In the genomic region with DNA sequence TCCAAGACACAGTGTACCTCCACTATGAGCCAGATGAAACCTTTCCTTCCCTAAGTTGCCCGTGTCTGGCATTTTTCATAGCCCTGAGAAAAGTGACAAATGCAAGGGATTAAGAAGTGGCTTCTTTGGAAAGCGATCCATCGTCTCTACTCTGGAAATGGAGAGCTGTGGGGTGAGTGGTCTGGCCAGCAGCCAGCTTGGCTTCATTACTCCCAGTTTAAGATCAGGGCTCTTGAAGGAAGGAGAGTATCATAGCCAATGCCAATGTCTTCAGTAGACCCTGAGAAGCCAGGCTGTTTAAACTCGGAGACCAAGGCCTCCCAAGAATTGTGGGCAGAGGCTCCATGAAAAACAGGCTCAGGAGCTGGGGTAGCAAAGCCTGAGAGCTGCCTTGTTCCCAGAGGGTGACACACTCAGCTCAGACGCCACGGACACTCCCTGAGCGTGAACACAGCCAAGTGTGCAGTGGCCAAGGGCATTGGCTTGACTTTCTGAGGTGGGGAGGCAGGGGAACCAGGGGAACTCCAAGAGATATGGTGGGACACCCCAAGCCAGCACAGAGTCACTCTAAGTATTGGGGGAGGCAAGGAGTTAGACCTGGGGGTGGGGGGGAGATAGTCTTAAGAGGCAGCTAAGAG, we compare ENCODE assay signal across 16 mouse cellular contexts. TPM values are rescaled to one million over a fixed set of nuclear protein-coding genes. Genes with fewer than 3 reads are reported as not detected.
DNase-seq lines count a peak whose midpoint lies in the region; ATAC-seq lines count a peak whose summit lies in the region.
"Had no signal": no experiment of that assay in that cellular context is flagged by ENCODE, and none has a peak within 500 bp of the region (broad histone marks: within the 10 kb centered on the region; RNA-seq: fewer than 3 reads in every experiment).

No protein-coding gene starts in this region.

- H3K36me3 ChIP-seq in heart, embryonic 12.5 days: peaks cover 37% of the 10 kb centered on the region
- H3K36me3 ChIP-seq in heart, embryonic 10.5 days: peaks cover 32% of the 10 kb centered on the region
- peaks cover 20% of the 10 kb centered on the region for H3K36me3 ChIP-seq in megakaryocyte, embryonic 14.5 days (replicated peaks; ENCODE audit: low read length)
- H3K36me3 ChIP-seq in embryonic facial prominence, embryonic 10.5 days (replicated peaks): peaks cover 21% of the 10 kb centered on the region; the same call in 1 of the 2 replicates

- no peak for DNase-seq in heart, embryonic 10.5 days (ENCODE audit: low spot score)
- peak; percentile 71 for DNase-seq in adrenal gland, postnatal 10 days
- no peak for DNase-seq in embryonic facial prominence, embryonic 10.5 days (ENCODE audit: low spot score)
- DNase-seq in adipocyte (ENCODE audit: low spot score): no peak
- DNase-seq: cerebellum, postnatal 14 days; heart, adult 18-20 months; kidney, adult 9 months; lung, postnatal 36 days; thymus, postnatal 14 days had no signal

- H3K4me2 ChIP-seq in heart, embryonic 12.5 days: no peak overlapping the region
- H3K4me2 ChIP-seq: limb, embryonic 13.5 days had no signal

- no peak overlapping the region for H3K9ac ChIP-seq in heart, embryonic 12.5 days
- H3K9ac ChIP-seq: limb, embryonic 13.5 days had no signal

- H3K4me3 ChIP-seq in heart, embryonic 12.5 days: no peak overlapping the region
- H3K4me3 ChIP-seq in heart, embryonic 10.5 days: no peak overlapping the region
- peak overlapping the region; percentile 3 for H3K4me3 ChIP-seq in megakaryocyte, embryonic 14.5 days (replicated peaks)
- H3K4me3 ChIP-seq in embryonic facial prominence, embryonic 10.5 days: no peak overlapping the region
- H3K4me3 ChIP-seq: left cerebral cortex, adult 2 months; limb, embryonic 13.5 days had no signal

- H3K9me3 ChIP-seq in heart, embryonic 12.5 days (replicated peaks): no peaks in the 10 kb centered on the region
- no peaks in the 10 kb centered on the region for H3K9me3 ChIP-seq in heart, embryonic 10.5 days
- H3K9me3 ChIP-seq in megakaryocyte, embryonic 14.5 days: no peaks in the 10 kb centered on the region
- H3K9me3 ChIP-seq in embryonic facial prominence, embryonic 10.5 days: no peaks in the 10 kb centered on the region
- H3K9me3 ChIP-seq: limb, embryonic 13.5 days had no signal

- H3K4me1 ChIP-seq in heart, embryonic 12.5 days (replicated peaks): peaks cover 34% of the 10 kb centered on the region
- peaks cover 41% of the 10 kb centered on the region for H3K4me1 ChIP-seq in heart, embryonic 10.5 days
- peaks cover 50% of the 10 kb centered on the region for H3K4me1 ChIP-seq in megakaryocyte, embryonic 14.5 days
- H3K4me1 ChIP-seq in embryonic facial prominence, embryonic 10.5 days: peaks cover 46% of the 10 kb centered on the region

- WGBS in heart, embryonic 12.5 days: 72% methylated on average over 7 of the region's 7 CpGs
- WGBS in heart, embryonic 10.5 days: 81% methylated on average over 7 of the region's 7 CpGs
- WGBS in embryonic facial prominence, embryonic 10.5 days: 90% methylated on average over 7 of the region's 7 CpGs

- H3K27me3 ChIP-seq in heart, embryonic 12.5 days (replicated peaks): no peaks in the 10 kb centered on the region
- H3K27me3 ChIP-seq in heart, embryonic 10.5 days (ENCODE audit: insufficient read depth, poor library complexity, severe bottlenecking): no peaks in the 10 kb centered on the region
- H3K27me3 ChIP-seq in megakaryocyte, embryonic 14.5 days (replicated peaks): peaks cover 59% of the 10 kb centered on the region
- peaks cover 16% of the 10 kb centered on the region; the same call in 1 of the 2 replicates for H3K27me3 ChIP-seq in embryonic facial prominence, embryonic 10.5 days (replicated peaks; ENCODE audit: low read depth, poor library complexity, severe bottlenecking)

- peak overlapping the region; percentile 29; the same call in 1 of the 2 replicates for H3K27ac ChIP-seq in heart, embryonic 12.5 days (ENCODE audit: poor library complexity, severe bottlenecking)
- no peak overlapping the region for H3K27ac ChIP-seq in heart, embryonic 10.5 days
- 0 out of 2 replicates have a peak overlapping the region, but pooled peaks have one; percentile 3 for H3K27ac ChIP-seq in embryonic facial prominence, embryonic 10.5 days (replicated peaks)
- H3K27ac ChIP-seq: left cerebral cortex, adult 2 months; limb, embryonic 13.5 days had no signal

- no peak for ATAC-seq in heart, embryonic 12.5 days (ENCODE audit: insufficient number of reproducible peaks, low FRiP score)
- ATAC-seq in megakaryocyte, adult 5-6 weeks (ENCODE audit: poor library complexity, severe bottlenecking): no peak
- ATAC-seq: forebrain, embryonic 14.5 days had no signal

RNA-seq across cellular contexts. Expression of a gene that starts 31.1 kb away (rescaled TPM):
- polyA plus RNA-seq in heart, embryonic 12.5 days (2016; fragmentation: Nextera tagmentation; extraction: Ambion mirVana): 25.2 and 26.7 TPM in 2 replicates
- polyA plus RNA-seq in heart, embryonic 10.5 days (2016; fragmentation: Nextera tagmentation; extraction: Ambion mirVana): 22.5 and 24.2 TPM in 2 replicates
- polyA plus RNA-seq in megakaryocyte, embryonic 14.5 days (2012; ENCODE audit: insufficient read depth, low replicate concordance): 2.0 TPM in 1 of 2 replicates, not detected in the other
- total RNA-seq in megakaryocyte, adult 5-6 weeks (2015): 2.2 and 4.5 TPM in 2 replicates
- total RNA-seq in megakaryocyte, adult 5-6 weeks (2017): 2.8 TPM in 2 replicates
- total RNA-seq in adrenal gland, postnatal 10 days (2021): 10 to 100 TPM; 87.9 to 89.8 TPM
- polyA plus RNA-seq in embryonic facial prominence, embryonic 10.5 days (2016; fragmentation: Nextera tagmentation; extraction: Ambion mirVana): 72.5 and 95.2 TPM in 2 replicates
- total RNA-seq: MEL had no signal
